Mouse (Mus musculus) forebrain, embryonic 11.5 days (tissue): ENCODE results near the gene Fam117b. TPM values are rescaled to one million over a fixed set of nuclear protein-coding genes. Genes with fewer than 3 reads are reported as not detected.

Experiments used
- ATAC-seq: fragments of 200-750 bp; cut with Nextera tagmentation; replicated peaks from 2 replicates; pipeline ENCODE4 v1.8.0; 2017; ENCODE audit warnings: moderate TSS enrichment; ENCODE audit not compliant: low FRiP score
- DNase-seq: peaks from one replicate; pipeline ENCODE4 v3.0.0-alpha.2; 2017; ENCODE audit warnings: low spot score
- H3K27ac ChIP-seq: fragments of 300-500 bp; sonication (generic); 2 replicates; pipeline ENCODE4 v1.5.1; 2014; ENCODE audit warnings: low read depth, low read length
- H3K27me3 ChIP-seq: fragments of 300-500 bp; sonication (generic); 2 replicates; pipeline ENCODE4 v1.6.1; 2014; ENCODE audit warnings: mild to moderate bottlenecking, low read length, mixed read lengths; ENCODE audit not compliant: control insufficient read depth, insufficient read depth
- H3K36me3 ChIP-seq: fragments of 300-500 bp; sonication (generic); 2 replicates; pipeline ENCODE4 v1.6.1; 2014; ENCODE audit warnings: mild to moderate bottlenecking, low read length, moderate library complexity, mixed read lengths; ENCODE audit not compliant: control insufficient read depth, insufficient read depth
- H3K4me1 ChIP-seq: fragments of 300-500 bp; sonication (generic); replicated peaks from 2 replicates; pipeline ENCODE4 v1.6.1; 2014; ENCODE audit warnings: low read length, mixed read lengths; ENCODE audit not compliant: control insufficient read depth, insufficient read depth
- H3K4me2 ChIP-seq: fragments of 300-500 bp; sonication (generic); 2 replicates; pipeline ENCODE4 v1.6.1; 2014; ENCODE audit warnings: low read depth, mild to moderate bottlenecking, low read length, moderate library complexity, mixed read lengths; ENCODE audit not compliant: severe bottlenecking
- H3K4me3 ChIP-seq: fragments of 300-500 bp; sonication (generic); 2 replicates; pipeline ENCODE4 v1.5.1; 2014; ENCODE audit warnings: low read depth, low read length
- H3K9ac ChIP-seq: fragments of 300-500 bp; sonication (generic); 2 replicates; pipeline ENCODE4 v1.6.1; 2014; ENCODE audit warnings: low read length
- H3K9me3 ChIP-seq: fragments of 300-500 bp; sonication (generic); 2 replicates; pipeline ENCODE4 v1.6.1; 2016; ENCODE audit warnings: low read length, mixed read lengths; ENCODE audit not compliant: control insufficient read depth
- WGBS: fragments of 180-500 bp; shearing (Covaris S2); extraction: QIAGEN DNeasy Blood & Tissue Kit; methylation state at CpG from one replicate; pipeline ENCODE4 v1.1.7; 2014; 5-methylcytosine and 5-hydroxymethylcytosine counted together
- polyA plus RNA-seq: library from polyadenylated mRNA; unstranded; fragments of >200 nt; fragmentation: Nextera tagmentation; extraction: Ambion mirVana; gene quantifications from 2 replicates; pipeline ENCODE4 v1.2.1, GENCODE M21; 2014

Fam117b gene
- polyA plus RNA-seq, 1 experiment from 2014 or later: 17.2 TPM

DNA sequence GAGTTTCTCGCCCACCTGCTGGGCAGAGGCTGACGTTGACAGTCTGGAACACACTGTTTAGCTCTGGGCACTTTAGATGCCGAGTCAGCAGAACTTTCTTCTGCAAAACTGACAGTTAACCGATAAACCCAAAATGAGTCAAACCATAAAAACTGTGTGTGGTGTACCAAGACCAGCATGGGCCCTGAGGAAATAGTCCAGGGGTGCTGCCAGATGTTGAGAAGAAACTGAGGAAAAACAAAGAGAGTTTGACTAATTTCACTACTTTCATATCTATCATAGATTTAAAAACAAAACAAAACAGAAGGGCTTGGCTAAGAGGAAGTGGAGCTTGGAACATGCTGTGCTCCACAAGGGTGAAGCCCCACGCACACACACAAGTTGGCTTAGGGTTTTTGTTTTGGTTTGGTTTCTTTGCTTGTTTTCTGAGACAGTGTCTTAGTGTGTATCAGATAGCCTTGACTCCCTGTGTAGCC is 103.4 kb downstream of the Fam117b start:
- Histone ChIP-seq H3K4me1 (no peaks in the 10 kb centered on the region), H3K9ac (no peak overlapping the region), H3K27me3 (no peaks in the 10 kb centered on the region), H3K4me2 (no peak overlapping the region), H3K4me3 (no peak overlapping the region), H3K36me3 (no peaks in the 10 kb centered on the region), H3K9me3 (no peaks in the 10 kb centered on the region), H3K27ac (no peak overlapping the region)
- WGBS: 80% methylated on average over 5 of the region's 5 CpGs
- no peak for DNase-seq
- no peak for ATAC-seq

DNA sequence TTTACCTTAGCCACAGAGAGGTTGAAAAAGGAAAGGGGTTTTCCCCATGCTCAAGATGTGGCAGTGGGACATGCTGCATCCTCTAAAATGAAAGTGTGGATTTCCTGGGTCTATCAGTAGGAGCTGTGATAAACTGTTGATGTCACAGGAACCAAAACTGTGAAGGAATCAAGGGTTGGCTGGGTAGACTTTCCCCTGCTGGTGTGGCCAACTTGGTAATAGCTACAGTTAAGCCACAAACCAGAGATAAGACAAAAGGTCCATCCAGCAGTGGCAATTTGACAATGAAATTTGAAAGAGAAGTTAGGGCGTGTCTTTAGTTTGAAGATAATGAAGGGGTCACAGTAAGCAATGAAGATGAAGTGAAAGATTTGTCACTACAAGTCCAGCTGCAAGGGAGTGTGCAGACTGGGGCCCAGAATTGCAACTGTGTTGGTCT is 104.2 kb downstream of the Fam117b start:
- Histone ChIP-seq H3K9me3 (no peaks in the 10 kb centered on the region), H3K27ac (no peak overlapping the region)

More for the DNA sequence above, 104.2 kb downstream of the Fam117b start:
- Histone ChIP-seq H3K9ac (no peak overlapping the region), H3K4me2 (no peak overlapping the region), H3K4me3 (no peak overlapping the region), H3K27me3 (no peaks in the 10 kb centered on the region), H3K36me3 (no peaks in the 10 kb centered on the region), H3K4me1 (no peaks in the 10 kb centered on the region)
- 87% methylated on average over 1 of the region's 1 CpGs for WGBS
- DNase-seq (no peak), ATAC-seq (no peak)

Other genes starting within 250 kb of the Fam117b start
- 507 and 560 TPM in 2 replicates for gene Sumo1, start 242.2 kb upstream of the Fam117b start, polyA plus RNA-seq
- 283 and 311 TPM in 2 replicates for gene Nop58, start 228.0 kb upstream of the Fam117b start, polyA plus RNA-seq
- 11.7 and 12.3 TPM in 2 replicates for gene Bmpr2, start 149.6 kb upstream of the Fam117b start, polyA plus RNA-seq
- 1.5 and 2.3 TPM in 2 replicates for gene Ica1l, start 130.2 kb downstream of the Fam117b start, polyA plus RNA-seq
- gene Carf, start 185.2 kb downstream of the Fam117b start, polyA plus RNA-seq: 6.3 and 6.6 TPM in 2 replicates
- 53.9 and 62.4 TPM in 2 replicates for gene Wdr12, start 185.6 kb downstream of the Fam117b start, polyA plus RNA-seq